Mouse (Mus musculus) liver, embryonic 12.5 days (tissue): ENCODE measurements around the gene Gcnt4. TPM values are rescaled to one million over a fixed set of nuclear protein-coding genes. Genes with fewer than 3 reads are reported as not detected.
A peak's percentile ranks its signal among the peaks of the same experiment; 100 is the strongest.

Experiments
- ATAC-seq: fragments of 200-750 bp; cut with Nextera tagmentation; 2 replicates; pipeline ENCODE4 v1.8.0; 2017; ENCODE audit warnings: moderate number of reproducible peaks, mild to moderate bottlenecking, moderate library complexity
- H3K27ac ChIP-seq: fragments of 300-500 bp; sonication (generic); 2 replicates; pipeline ENCODE4 v1.5.1; 2016; ENCODE audit warnings: mild to moderate bottlenecking
- H3K27me3 ChIP-seq: fragments of 300-500 bp; sonication (generic); replicated peaks from 2 replicates; pipeline ENCODE4 v1.6.1; 2016; ENCODE audit warnings: mild to moderate bottlenecking, moderate library complexity
- H3K36me3 ChIP-seq: fragments of 300-500 bp; sonication (generic); 2 replicates; pipeline ENCODE4 v1.6.1; 2016; ENCODE audit warnings: mild to moderate bottlenecking, moderate library complexity
- H3K4me1 ChIP-seq: fragments of 300-500 bp; sonication (generic); 2 replicates; pipeline ENCODE4 v1.6.1; 2016
- H3K4me2 ChIP-seq: fragments of 300-500 bp; sonication (generic); 2 replicates; pipeline ENCODE4 v1.6.1; 2016; ENCODE audit warnings: mild to moderate bottlenecking, moderate library complexity
- H3K4me3 ChIP-seq: fragments of 300-500 bp; sonication (generic); 2 replicates; pipeline ENCODE4 v1.5.1; 2016; ENCODE audit warnings: mild to moderate bottlenecking, moderate library complexity
- H3K9ac ChIP-seq: fragments of 300-500 bp; sonication (generic); 2 replicates; pipeline ENCODE4 v1.6.1; 2016; ENCODE audit warnings: mild to moderate bottlenecking, moderate library complexity
- H3K9me3 ChIP-seq: fragments of 300-500 bp; sonication (generic); replicated peaks from 2 replicates; pipeline ENCODE4 v1.6.1; 2016; ENCODE audit warnings: mild to moderate bottlenecking, moderate library complexity
- WGBS: fragments of 180-500 bp; shearing (Covaris S2); methylation state at CpG from one replicate; pipeline ENCODE4 v1.1.7; 2016; ENCODE audit not compliant: insufficient replicate concordance; 5-methylcytosine and 5-hydroxymethylcytosine counted together
- polyA plus RNA-seq: library from polyadenylated mRNA; unstranded; fragments of >200 nt; fragmentation: Nextera tagmentation; extraction: Ambion mirVana; gene quantifications from 2 replicates; pipeline ENCODE4 v1.2.1, GENCODE M21; 2016

Gcnt4 gene
- polyA plus RNA-seq, 1 experiment from 2014 or later: 0.67 TPM

- Histone ChIP-seq H3K9ac (no peak overlapping the region), H3K9me3 (no peaks in the 10 kb centered on the region), H3K36me3 (no peaks in the 10 kb centered on the region), H3K4me2 (no peak overlapping the region), H3K4me3 (no peak overlapping the region), H3K27me3 (peaks cover 28% of the 10 kb centered on the region), H3K27ac (no peak overlapping the region), H3K4me1 (peaks cover 26% of the 10 kb centered on the region)
- no peak for ATAC-seq
Measured at GRCm38 (mm10) chr13:96980561-96980960, 56.1 kb downstream of the Gcnt4 start.

GRCm38 (mm10) chr13:96983251-96984126, 59.0 kb downstream of the Gcnt4 start:
- peaks cover 33% of the 10 kb centered on the region for H3K4me1 ChIP-seq
- peak overlapping the region; percentile 14; the same call in 1 of the 2 replicates for H3K9ac ChIP-seq
- H3K9me3 ChIP-seq: no peaks in the 10 kb centered on the region
- H3K36me3 ChIP-seq: no peaks in the 10 kb centered on the region
- 17% methylated on average over 26 of the region's 26 CpGs for WGBS
- H3K27me3 ChIP-seq: peaks cover 40% of the 10 kb centered on the region
- H3K27ac ChIP-seq: peak overlapping the region; percentile 70
- peak overlapping the region; percentile 11 for H3K4me3 ChIP-seq
- peak; percentile 57; the same call in 1 of the 2 replicates for ATAC-seq
- H3K4me2 ChIP-seq: peak overlapping the region; percentile 51

- H3K27me3 ChIP-seq: peaks cover 40% of the 10 kb centered on the region
- no peak overlapping the region for H3K4me2 ChIP-seq
- no peaks in the 10 kb centered on the region for H3K9me3 ChIP-seq
- H3K27ac ChIP-seq: no peak overlapping the region
- WGBS: 61% methylated on average over 5 of the region's 5 CpGs
- peaks cover 41% of the 10 kb centered on the region for H3K4me1 ChIP-seq
- no peak overlapping the region for H3K9ac ChIP-seq
- no peak overlapping the region for H3K4me3 ChIP-seq
- H3K36me3 ChIP-seq: no peaks in the 10 kb centered on the region
- no peak for ATAC-seq
Measured at GRCm38 (mm10) chr13:96984688-96985087, 60.2 kb downstream of the Gcnt4 start.

- no peaks in the 10 kb centered on the region for H3K9me3 ChIP-seq
- no peak overlapping the region for H3K4me3 ChIP-seq
- H3K9ac ChIP-seq: peak overlapping the region; percentile 15; the same call in 1 of the 2 replicates
- 26% methylated on average over 12 of the region's 12 CpGs for WGBS
- no peaks in the 10 kb centered on the region for H3K36me3 ChIP-seq
- no peak overlapping the region for H3K27ac ChIP-seq
- H3K4me1 ChIP-seq: peaks cover 46% of the 10 kb centered on the region
- H3K27me3 ChIP-seq: peaks cover 40% of the 10 kb centered on the region
- no peak overlapping the region for H3K4me2 ChIP-seq
- ATAC-seq: no peak
Measured at GRCm38 (mm10) chr13:96985599-96986275, 61.2 kb downstream of the Gcnt4 start.

GRCm38 (mm10) chr13:96989129-96989528, 64.6 kb downstream of the Gcnt4 start:
- 50% methylated on average over 16 of the region's 16 CpGs for WGBS
- peaks cover 36% of the 10 kb centered on the region for H3K4me1 ChIP-seq
- ATAC-seq: peak; percentile 73; the same call in 1 of the 2 replicates
- H3K4me2 ChIP-seq: peak overlapping the region; percentile 6; the same call in 1 of the 2 replicates
- H3K4me3 ChIP-seq: no peak overlapping the region
- H3K9me3 ChIP-seq: no peaks in the 10 kb centered on the region
- no peak overlapping the region for H3K9ac ChIP-seq
- H3K36me3 ChIP-seq: no peaks in the 10 kb centered on the region
- H3K27me3 ChIP-seq: peaks cover 27% of the 10 kb centered on the region
- no peak overlapping the region for H3K27ac ChIP-seq

GRCm38 (mm10) chr13:96990045-96990444, 65.6 kb downstream of the Gcnt4 start:
- Histone ChIP-seq H3K36me3 (no peaks in the 10 kb centered on the region), H3K9ac (no peak overlapping the region), H3K27ac (no peak overlapping the region), H3K4me3 (no peak overlapping the region), H3K9me3 (no peaks in the 10 kb centered on the region), H3K4me1 (peaks cover 28% of the 10 kb centered on the region), H3K4me2 (no peak overlapping the region), H3K27me3 (peaks cover 18% of the 10 kb centered on the region)
- ATAC-seq: no peak
- whole genome bisulfite sequencing: 62% methylated on average over 3 of the region's 3 CpGs

GRCm38 (mm10) chr13:96990561-96991265, 66.2 kb downstream of the Gcnt4 start:
- WGBS: 63% methylated on average over 14 of the region's 14 CpGs
- no peak overlapping the region for H3K9ac ChIP-seq

GRCm38 (mm10) chr13:96993291-96993989, 69.0 kb downstream of the Gcnt4 start:
- Histone ChIP-seq H3K4me3 (no peak overlapping the region), H3K27me3 (no peaks in the 10 kb centered on the region), H3K4me1 (peaks cover 20% of the 10 kb centered on the region), H3K9me3 (no peaks in the 10 kb centered on the region), H3K27ac (no peak overlapping the region), H3K9ac (no peak overlapping the region), H3K36me3 (no peaks in the 10 kb centered on the region), H3K4me2 (no peak overlapping the region)
- no peak for ATAC-seq
- WGBS: 43% methylated on average over 8 of the region's 8 CpGs

More at GRCm38 (mm10) chr13:96990561-96991265, 66.2 kb downstream of the Gcnt4 start:
- no peaks in the 10 kb centered on the region for H3K36me3 ChIP-seq
- no peak for ATAC-seq
- no peak overlapping the region for H3K27ac ChIP-seq
- H3K27me3 ChIP-seq: peaks cover 11% of the 10 kb centered on the region
- no peak overlapping the region for H3K4me3 ChIP-seq
- peaks cover 21% of the 10 kb centered on the region for H3K4me1 ChIP-seq
- no peak overlapping the region for H3K4me2 ChIP-seq
- no peaks in the 10 kb centered on the region for H3K9me3 ChIP-seq

- H3K36me3 ChIP-seq: no peaks in the 10 kb centered on the region
- peaks cover 7% of the 10 kb centered on the region; the same call in 1 of the 2 replicates for H3K4me1 ChIP-seq
- H3K4me2 ChIP-seq: no peak overlapping the region
- WGBS: 9% methylated on average over 5 of the region's 5 CpGs
- no peak overlapping the region for H3K4me3 ChIP-seq
- no peak overlapping the region for H3K27ac ChIP-seq
- no peaks in the 10 kb centered on the region for H3K9me3 ChIP-seq
- no peak for ATAC-seq
- H3K9ac ChIP-seq: no peak overlapping the region
- peaks cover 9% of the 10 kb centered on the region for H3K27me3 ChIP-seq
Measured at GRCm38 (mm10) chr13:96995243-96995642, 70.8 kb downstream of the Gcnt4 start.

- Histone ChIP-seq H3K9me3 (no peaks in the 10 kb centered on the region), H3K4me2 (no peak overlapping the region), H3K9ac (no peak overlapping the region), H3K4me3 (no peak overlapping the region), H3K36me3 (no peaks in the 10 kb centered on the region), H3K27ac (no peak overlapping the region), H3K27me3 (peaks cover 13% of the 10 kb centered on the region), H3K4me1 (peaks cover 7% of the 10 kb centered on the region; the same call in 1 of the 2 replicates)
- 36% methylated on average over 1 of the region's 1 CpGs for WGBS
- ATAC-seq: 0 out of 2 replicates have a peak, but pooled peaks have one; percentile 55
Measured at GRCm38 (mm10) chr13:96997080-96997479, 72.6 kb downstream of the Gcnt4 start.
